Comparison of ENCODE assay signal across 14 mouse cellular contexts in the genomic region with DNA sequence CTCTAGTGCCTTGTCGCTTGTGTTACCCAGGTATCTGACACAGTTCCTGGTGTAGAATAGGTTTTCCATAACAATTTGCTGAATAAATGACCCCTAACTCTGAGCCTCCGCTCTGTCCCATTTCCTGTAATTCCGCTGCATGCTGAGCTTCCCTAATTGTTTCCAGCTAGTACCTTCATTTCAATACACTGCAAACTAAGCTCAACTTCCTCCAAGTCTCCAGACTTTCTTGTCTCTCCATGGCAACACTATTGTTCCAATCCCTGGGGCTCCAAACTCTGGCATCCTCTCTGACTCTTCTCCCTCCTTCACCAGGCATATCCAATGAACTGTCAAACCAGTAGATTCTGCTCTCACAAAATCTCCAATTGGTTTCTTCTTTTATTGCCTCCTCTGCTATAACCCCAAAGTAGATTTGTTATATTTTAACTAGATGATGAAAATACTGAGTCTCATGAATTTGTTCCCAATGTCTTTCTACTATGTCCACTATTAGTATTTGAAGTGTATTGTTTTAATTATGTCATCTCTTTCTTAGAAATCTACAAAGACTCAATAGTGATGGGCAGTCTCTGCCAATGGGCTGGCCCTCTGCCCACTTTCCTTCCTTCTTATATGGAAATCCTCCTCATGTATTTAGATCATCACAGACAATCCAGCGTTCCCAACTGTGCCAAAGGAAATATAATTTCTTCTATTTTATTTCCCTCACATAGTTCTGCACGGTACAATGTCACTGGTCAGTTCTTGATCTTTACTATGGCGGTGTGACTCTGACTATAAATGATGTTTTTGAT.
DNase-seq lines count a peak whose midpoint lies in the region; ATAC-seq and TF ChIP-seq lines count a peak whose summit lies in the region.
"Had no signal": no experiment of that assay in that cellular context is flagged by ENCODE, and none has a peak within 500 bp of the region (broad histone marks: within the 10 kb centered on the region; RNA-seq: fewer than 3 reads in every experiment).

No protein-coding gene starts in this region.

- intact Hi-C loops in heart, postnatal 36 days (cut with DNase I), result no loop called here

- H3K4me1 ChIP-seq in embryonic facial prominence, embryonic 11.5 days (ENCODE audit: control insufficient read depth, insufficient read depth, low read length), result no peaks in the 10 kb centered on the region
- no peaks in the 10 kb centered on the region for H3K4me1 ChIP-seq in neural tube, embryonic 15.5 days
- no peaks in the 10 kb centered on the region for H3K4me1 ChIP-seq in intestine, postnatal 0 days (replicated peaks; ENCODE audit: control insufficient read depth, insufficient read depth, low read length)
- H3K4me1 ChIP-seq: liver, embryonic 13.5 days had no signal

- H3K36me3 ChIP-seq in embryonic facial prominence, embryonic 11.5 days (replicated peaks; ENCODE audit: control insufficient read depth, insufficient read depth, low read depth, low read length), result no peaks in the 10 kb centered on the region
- no peaks in the 10 kb centered on the region for H3K36me3 ChIP-seq in neural tube, embryonic 15.5 days
- H3K36me3 ChIP-seq in intestine, postnatal 0 days (ENCODE audit: control insufficient read depth, insufficient read depth), result no peaks in the 10 kb centered on the region
- H3K36me3 ChIP-seq: liver, embryonic 13.5 days had no signal

- ATAC-seq in embryonic facial prominence, embryonic 11.5 days (replicated peaks; ENCODE audit: insufficient number of reproducible peaks, low FRiP score, low TSS enrichment, low read depth), result no peak; the same call in 1 of the 2 replicates
- peak; percentile 55 for ATAC-seq in neural tube, embryonic 15.5 days (ENCODE audit: low FRiP score)
- ATAC-seq in intestine, postnatal 0 days, result no peak

- H3K27me3 ChIP-seq in embryonic facial prominence, embryonic 11.5 days (ENCODE audit: control insufficient read depth, insufficient read depth, low read length), result no peaks in the 10 kb centered on the region
- no peaks in the 10 kb centered on the region for H3K27me3 ChIP-seq in neural tube, embryonic 15.5 days (replicated peaks)
- H3K27me3 ChIP-seq in intestine, postnatal 0 days (replicated peaks; ENCODE audit: control insufficient read depth, insufficient read depth, low read length), result no peaks in the 10 kb centered on the region
- H3K27me3 ChIP-seq: liver, embryonic 13.5 days had no signal

- TF ChIP-seq CTCF in layer of hippocampus, adult 2 months (conservative IDR thresholded peaks at IDR 0.05), result no peak
- TF ChIP-seq CTCF in intestine, postnatal 0 days (IDR thresholded peaks at IDR 0.05; ENCODE audit: low read depth), result no peak

- WGBS in embryonic facial prominence, embryonic 11.5 days, result 48% methylated on average over 6 of the region's 6 CpGs
- WGBS in neural tube, embryonic 15.5 days, result 59% methylated on average over 6 of the region's 6 CpGs
- 73% methylated on average over 6 of the region's 6 CpGs for WGBS in intestine, postnatal 0 days

- no peak for DNase-seq in layer of hippocampus, adult 2 months (ENCODE audit: low spot score in 2 of 2)
- no peak for DNase-seq in layer of hippocampus, adult 11-12 months (ENCODE audit: low spot score)
- DNase-seq in right cerebral cortex, postnatal 4 days, result peak; percentile 35
- DNase-seq in right cerebral cortex, adult 18-20 months, result no peak
- DNase-seq in embryonic facial prominence, embryonic 11.5 days (ENCODE audit: low spot score), result peak; percentile 35
- DNase-seq in heart, postnatal 36 days, result no peak
- DNase-seq: adrenal gland, postnatal 36 days; heart, adult 2 months; kidney, adult 18-20 months; kidney, postnatal 4 days; liver, embryonic 13.5 days; thymus, adult 18-20 months had no signal

- no peak overlapping the region for H3K9ac ChIP-seq in embryonic facial prominence, embryonic 11.5 days (replicated peaks; ENCODE audit: low read length)
- no peak overlapping the region for H3K9ac ChIP-seq in neural tube, embryonic 15.5 days (replicated peaks)
- H3K9ac ChIP-seq in intestine, postnatal 0 days (ENCODE audit: low read depth, low read length), result no peak overlapping the region
- H3K9ac ChIP-seq: liver, embryonic 13.5 days had no signal

- no peaks in the 10 kb centered on the region for H3K9me3 ChIP-seq in embryonic facial prominence, embryonic 11.5 days (replicated peaks; ENCODE audit: control insufficient read depth, low read length)
- no peaks in the 10 kb centered on the region for H3K9me3 ChIP-seq in neural tube, embryonic 15.5 days (replicated peaks)
- H3K9me3 ChIP-seq in intestine, postnatal 0 days (ENCODE audit: control insufficient read depth), result no peaks in the 10 kb centered on the region
- H3K9me3 ChIP-seq: liver, embryonic 13.5 days had no signal

- no peak overlapping the region for H3K4me3 ChIP-seq in layer of hippocampus, adult 2 months
- H3K4me3 ChIP-seq in embryonic facial prominence, embryonic 11.5 days (ENCODE audit: low read depth, low read length), result no peak overlapping the region
- H3K4me3 ChIP-seq in neural tube, embryonic 15.5 days (replicated peaks), result no peak overlapping the region
- H3K4me3 ChIP-seq in intestine, postnatal 0 days (ENCODE audit: low read depth, low read length), result no peak overlapping the region
- H3K4me3 ChIP-seq: heart, adult 2 months; liver, embryonic 13.5 days had no signal

- no peak overlapping the region for H3K4me2 ChIP-seq in embryonic facial prominence, embryonic 11.5 days (ENCODE audit: low read depth, low read length)
- no peak overlapping the region for H3K4me2 ChIP-seq in neural tube, embryonic 15.5 days
- H3K4me2 ChIP-seq in intestine, postnatal 0 days (replicated peaks; ENCODE audit: low read depth), result no peak overlapping the region
- H3K4me2 ChIP-seq: liver, embryonic 13.5 days had no signal

- H3K27ac ChIP-seq in layer of hippocampus, adult 2 months, result peak overlapping the region; percentile 59
- no peak overlapping the region for H3K27ac ChIP-seq in embryonic facial prominence, embryonic 11.5 days (replicated peaks; ENCODE audit: low read depth, low read length)
- H3K27ac ChIP-seq in neural tube, embryonic 15.5 days (replicated peaks), result peak overlapping the region; percentile 71; the same call in 1 of the 2 replicates
- no peak overlapping the region for H3K27ac ChIP-seq in intestine, postnatal 0 days (ENCODE audit: low read depth, low read length)
- H3K27ac ChIP-seq: heart, adult 2 months; liver, embryonic 13.5 days had no signal

Comparison
In these comparisons a context has a peak if more than half of its experiments do, and no peak if none do; other contexts are left out.
1. DNase-seq: peak in right cerebral cortex, postnatal 4 days (single experiment) and embryonic facial prominence, embryonic 11.5 days (single experiment); none in layer of hippocampus, adult 2 months (0 of 2), layer of hippocampus, adult 11-12 months (single experiment), right cerebral cortex, adult 18-20 months (single experiment) and heart, postnatal 36 days (0 of 2).
2. H3K27ac ChIP-seq: peak in layer of hippocampus, adult 2 months (single experiment) and neural tube, embryonic 15.5 days (single experiment); none in embryonic facial prominence, embryonic 11.5 days (single experiment) and intestine, postnatal 0 days (single experiment).